Mouse (Mus musculus) forebrain, embryonic 16.5 days (tissue): ENCODE data around the gene Adig. TPM values are rescaled to one million over a fixed set of nuclear protein-coding genes. Genes with fewer than 3 reads are reported as not detected.
A peak's percentile ranks its signal among the peaks of the same experiment; 100 is the strongest.

Experiments
- ATAC-seq: fragments of 200-750 bp; cut with Nextera tagmentation; 2 replicates; pipeline ENCODE4 v1.8.0; 2017; ENCODE audit warnings: mild to moderate bottlenecking, moderate library complexity
- H3K27ac ChIP-seq: fragments of 300-500 bp; sonication (generic); 2 replicates; pipeline ENCODE4 v1.5.1; 2014; ENCODE audit warnings: low read length, control low read depth
- H3K27me3 ChIP-seq: fragments of 300-500 bp; sonication (generic); replicated peaks from 2 replicates; pipeline ENCODE4 v1.6.1; 2014; ENCODE audit warnings: low read length; ENCODE audit not compliant: control insufficient read depth, insufficient read depth
- H3K36me3 ChIP-seq: fragments of 300-500 bp; sonication (generic); 2 replicates; pipeline ENCODE4 v1.6.1; 2014; ENCODE audit not compliant: control insufficient read depth, insufficient read depth
- H3K4me1 ChIP-seq: fragments of 300-500 bp; sonication (generic); replicated peaks from 2 replicates; pipeline ENCODE4 v1.6.1; 2014; ENCODE audit warnings: low read length; ENCODE audit not compliant: control insufficient read depth, insufficient read depth
- H3K4me2 ChIP-seq: fragments of 300-500 bp; sonication (generic); 2 replicates; pipeline ENCODE4 v1.6.1; 2014; ENCODE audit warnings: mild to moderate bottlenecking, low read length, control low read depth
- H3K4me3 ChIP-seq: fragments of 300-500 bp; sonication (generic); replicated peaks from 2 replicates; pipeline ENCODE4 v1.5.1; 2014; ENCODE audit warnings: mild to moderate bottlenecking, low read length, control low read depth
- H3K9ac ChIP-seq: fragments of 300-500 bp; sonication (generic); replicated peaks from 2 replicates; pipeline ENCODE4 v1.6.1; 2014; ENCODE audit warnings: low read depth, low read length, control low read depth
- H3K9me3 ChIP-seq: fragments of 300-500 bp; sonication (generic); 2 replicates; pipeline ENCODE4 v1.6.1; 2016; ENCODE audit warnings: low read length; ENCODE audit not compliant: control insufficient read depth
- WGBS: fragments of 180-500 bp; shearing (Covaris S2); extraction: QIAGEN DNeasy Blood & Tissue Kit; methylation state at CpG from one replicate; pipeline ENCODE4 v1.1.7; 2014; 5-methylcytosine and 5-hydroxymethylcytosine counted together
- polyA plus RNA-seq: library from polyadenylated mRNA; unstranded; fragments of >200 nt; fragmentation: Nextera tagmentation; extraction: Ambion mirVana; gene quantifications from 2 replicates; pipeline ENCODE4 v1.2.1, GENCODE M21; 2015

Adig gene
- polyA plus RNA-seq, 1 experiment from 2014 or later: not detected

DNA sequence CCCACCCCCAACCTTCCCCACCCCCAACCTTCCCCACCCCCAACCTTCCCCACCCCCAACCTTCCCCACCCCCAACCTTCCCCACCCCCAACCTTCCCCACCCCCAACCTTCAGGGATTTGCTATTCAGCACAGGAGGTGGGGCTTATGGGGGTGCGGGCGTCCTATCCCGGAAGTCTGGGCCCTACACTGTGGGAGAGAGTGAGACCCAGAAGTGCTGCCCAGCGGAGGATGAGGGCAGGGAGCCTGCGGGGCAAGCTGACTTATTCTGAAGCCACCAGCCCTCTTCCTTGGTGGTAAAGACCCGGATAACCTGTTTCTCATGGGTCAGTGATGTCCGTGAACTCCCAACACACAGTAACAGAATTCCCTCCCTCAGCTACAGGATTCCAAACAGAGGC is 52.8 kb downstream of the Adig start:
- H3K27ac ChIP-seq: peak overlapping the region; percentile 86
- H3K9ac ChIP-seq: peak overlapping the region; percentile 26; the same call in 1 of the 2 replicates
- no peak overlapping the region for H3K4me3 ChIP-seq
- H3K4me2 ChIP-seq: peak overlapping the region; percentile 49
- H3K36me3 ChIP-seq: no peaks in the 10 kb centered on the region
- WGBS: 5% methylated on average over 7 of the region's 7 CpGs
- H3K9me3 ChIP-seq: no peaks in the 10 kb centered on the region
- H3K4me1 ChIP-seq: peaks cover 32% of the 10 kb centered on the region
- no peak for ATAC-seq
- peaks cover 2% of the 10 kb centered on the region; the same call in 1 of the 2 replicates for H3K27me3 ChIP-seq

DNA sequence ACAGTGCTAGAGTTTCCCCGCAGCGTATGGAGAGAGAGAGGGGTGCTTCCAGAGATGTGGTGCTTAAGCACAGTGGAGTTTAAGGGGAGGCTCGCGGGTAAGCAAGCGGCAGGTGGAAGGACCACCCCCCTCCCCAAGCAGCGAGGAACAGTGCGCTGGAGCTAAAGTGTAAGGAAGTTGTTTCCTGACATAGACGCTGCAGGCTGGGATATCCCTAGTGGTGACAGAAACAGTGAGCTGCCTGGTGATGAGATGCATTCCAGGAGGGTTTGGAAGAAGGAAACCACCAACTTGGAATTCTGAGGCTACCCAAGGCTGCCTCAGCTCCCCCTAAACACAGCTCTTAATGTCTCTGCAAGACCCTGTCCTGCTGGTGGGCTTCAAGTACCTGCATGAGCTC is 53.4 kb downstream of the Adig start:
- H3K4me3 ChIP-seq: peak overlapping the region; percentile 20
- H3K27ac ChIP-seq: peak overlapping the region; percentile 86
- no peaks in the 10 kb centered on the region for H3K36me3 ChIP-seq
- peak; percentile 16 for ATAC-seq
- WGBS: 1% methylated on average over 8 of the region's 8 CpGs
- no peaks in the 10 kb centered on the region for H3K9me3 ChIP-seq
- peaks cover 2% of the 10 kb centered on the region; the same call in 1 of the 2 replicates for H3K27me3 ChIP-seq
- H3K9ac ChIP-seq: peak overlapping the region; percentile 26
- H3K4me1 ChIP-seq: peaks cover 38% of the 10 kb centered on the region
- peak overlapping the region; percentile 49 for H3K4me2 ChIP-seq

DNA sequence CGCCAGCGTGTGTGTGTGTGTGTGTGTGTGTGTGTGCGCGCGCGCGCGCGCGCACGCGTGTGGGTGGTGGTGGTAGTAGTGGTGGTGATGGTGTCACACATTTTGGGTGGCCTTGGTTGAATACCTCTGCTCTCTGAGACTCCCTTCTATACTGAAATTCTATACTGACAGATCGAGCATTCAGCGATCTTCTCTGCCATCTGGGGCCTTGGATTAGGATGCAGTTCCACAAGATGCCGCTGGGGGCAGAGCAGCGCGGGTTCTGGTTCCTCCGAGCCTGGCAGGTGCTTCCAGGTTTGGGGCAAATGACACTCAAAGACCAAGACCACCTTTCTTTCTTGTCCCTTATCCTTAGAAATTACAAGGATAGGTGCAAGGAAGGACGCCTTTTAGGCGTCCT is 53.8 kb downstream of the Adig start:
- under 1% methylated on average over 20 of the region's 20 CpGs for WGBS
- peak overlapping the region; percentile 49 for H3K4me2 ChIP-seq
- peak overlapping the region; percentile 20 for H3K4me3 ChIP-seq
- H3K9ac ChIP-seq: 0 out of 2 replicates have a peak overlapping the region, but pooled peaks have one; percentile 8
- H3K27ac ChIP-seq: peak overlapping the region; percentile 86
- H3K36me3 ChIP-seq: no peaks in the 10 kb centered on the region
- H3K4me1 ChIP-seq: peaks cover 42% of the 10 kb centered on the region
- H3K9me3 ChIP-seq: no peaks in the 10 kb centered on the region
- peaks cover 2% of the 10 kb centered on the region; the same call in 1 of the 2 replicates for H3K27me3 ChIP-seq
- peak; percentile 54 for ATAC-seq

DNA sequence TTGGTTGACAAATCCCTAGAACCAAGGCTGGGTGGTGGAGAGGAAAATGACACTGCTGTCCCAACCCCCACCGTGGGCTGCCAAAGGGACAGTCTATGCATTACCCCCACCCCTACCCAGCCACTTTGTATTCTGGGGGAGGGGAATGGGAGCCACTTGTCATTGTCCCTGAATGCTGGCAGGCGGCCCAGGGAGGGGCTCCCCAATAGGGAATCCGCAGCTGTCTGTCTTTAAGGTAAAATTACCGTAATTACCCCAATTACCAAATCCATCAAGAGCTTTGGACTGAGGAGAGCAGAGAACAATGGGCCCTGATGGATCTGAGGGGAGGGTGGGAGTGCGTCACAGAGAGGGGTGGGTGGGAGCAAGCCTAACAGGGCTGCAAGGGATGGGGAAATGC is 54.3 kb downstream of the Adig start:
- Histone ChIP-seq H3K36me3 (no peaks in the 10 kb centered on the region), H3K27me3 (peaks cover 2% of the 10 kb centered on the region; the same call in 1 of the 2 replicates), H3K9ac (no peak overlapping the region), H3K27ac (peak overlapping the region; percentile 86), H3K4me1 (peaks cover 47% of the 10 kb centered on the region), H3K4me3 (no peak overlapping the region), H3K4me2 (no peak overlapping the region), H3K9me3 (no peaks in the 10 kb centered on the region)
- peak; percentile 84 for ATAC-seq
- 0% methylated on average over 5 of the region's 5 CpGs for WGBS

Other genes starting within 250 kb of the Adig start
- gene Bpi, start 244.5 kb upstream of the Adig start, polyA plus RNA-seq: not detected in 2 replicates
- gene Lbp, start 196.1 kb upstream of the Adig start, polyA plus RNA-seq: 2.4 and 3.2 TPM in 2 replicates
- 49.7 and 217 TPM in 2 replicates for gene Snhg11, start 127.0 kb upstream of the Adig start, polyA plus RNA-seq
- gene Ralgapb, start 92.8 kb upstream of the Adig start, polyA plus RNA-seq: 24.7 and 26.9 TPM in 2 replicates
- gene Arhgap40, start 10.2 kb downstream of the Adig start, polyA plus RNA-seq: 0.94 TPM in 1 of 2 replicates, not detected in the other
- gene Slc32a1, start 108.2 kb downstream of the Adig start, polyA plus RNA-seq: 5.9 and 7.7 TPM in 2 replicates
- 11.3 and 12.3 TPM in 2 replicates for gene Actr5, start 122.3 kb downstream of the Adig start, polyA plus RNA-seq
- 30.3 and 33.3 TPM in 2 replicates for gene Ppp1r16b, start 162.8 kb downstream of the Adig start, polyA plus RNA-seq